19 mouse cellular contexts compared by ENCODE assay signal in genomic region chr13:57354606-57355005, GRCm38 (mm10).
DNase-seq lines count a peak whose midpoint lies in the region; ATAC-seq and TF ChIP-seq lines count a peak whose summit lies in the region.
"Had no signal": no experiment of that assay in that cellular context is flagged by ENCODE, and none has a peak within 500 bp of the region (broad histone marks: within the 10 kb centered on the region; RNA-seq: fewer than 3 reads in every experiment).

No protein-coding gene starts in this region.

- no peaks in the 10 kb centered on the region for H3K27me3 ChIP-seq in forebrain, embryonic 14.5 days (replicated peaks; ENCODE audit: control insufficient read depth, insufficient read depth, low read length)
- H3K27me3 ChIP-seq in forebrain, embryonic 16.5 days (replicated peaks; ENCODE audit: control insufficient read depth, insufficient read depth, low read length), result no peaks in the 10 kb centered on the region
- no peaks in the 10 kb centered on the region for H3K27me3 ChIP-seq in limb, embryonic 10.5 days (ENCODE audit: low read depth, poor library complexity, severe bottlenecking)
- no peaks in the 10 kb centered on the region for H3K27me3 ChIP-seq in forebrain, embryonic 15.5 days
- H3K27me3 ChIP-seq: forebrain, embryonic 13.5 days; hindbrain, embryonic 12.5 days; hindbrain, embryonic 15.5 days had no signal

- H3K27ac ChIP-seq in forebrain, embryonic 14.5 days (ENCODE audit: low read depth, low read length), result no peak overlapping the region
- no peak overlapping the region for H3K27ac ChIP-seq in forebrain, embryonic 16.5 days (ENCODE audit: low read length)
- 0 out of 2 replicates have a peak overlapping the region, but pooled peaks have one; percentile 46 for H3K27ac ChIP-seq in limb, embryonic 10.5 days
- H3K27ac ChIP-seq in forebrain, embryonic 15.5 days (replicated peaks), result no peak overlapping the region
- H3K27ac ChIP-seq: forebrain, embryonic 10.5 days; forebrain, embryonic 13.5 days; gastrocnemius, adult 2 months; heart, adult 2 months; hindbrain, embryonic 12.5 days; hindbrain, embryonic 15.5 days had no signal

- TF ChIP-seq CTCF in brain, embryonic 14.5 days (IDR thresholded peaks at IDR 0.05; ENCODE audit: borderline replicate concordance, extremely low read depth, insufficient read depth, insufficient read length), result no peak

- H3K4me2 ChIP-seq in forebrain, embryonic 14.5 days (ENCODE audit: low read length), result no peak overlapping the region
- H3K4me2 ChIP-seq in forebrain, embryonic 16.5 days (ENCODE audit: low read length), result no peak overlapping the region
- no peak overlapping the region for H3K4me2 ChIP-seq in forebrain, embryonic 15.5 days (replicated peaks)
- H3K4me2 ChIP-seq: forebrain, embryonic 13.5 days; heart, embryonic 11.5 days; hindbrain, embryonic 12.5 days; hindbrain, embryonic 15.5 days had no signal

- no peak for TF ChIP-seq POLR2A in brain, embryonic 14.5 days (IDR thresholded peaks at IDR 0.05; ENCODE audit: borderline replicate concordance, extremely low read depth, insufficient read depth, insufficient read length, poor library complexity, severe bottlenecking)

- H3K4me3 ChIP-seq in forebrain, embryonic 14.5 days (ENCODE audit: low read depth, low read length), result no peak overlapping the region
- H3K4me3 ChIP-seq in forebrain, embryonic 16.5 days (replicated peaks; ENCODE audit: low read length), result no peak overlapping the region
- no peak overlapping the region for H3K4me3 ChIP-seq in limb, embryonic 10.5 days
- no peak overlapping the region for H3K4me3 ChIP-seq in forebrain, embryonic 15.5 days
- H3K4me3 ChIP-seq: forebrain, embryonic 10.5 days; forebrain, embryonic 13.5 days; gastrocnemius, adult 2 months; heart, adult 2 months; hindbrain, embryonic 12.5 days; hindbrain, embryonic 15.5 days had no signal

- no peaks in the 10 kb centered on the region for H3K4me1 ChIP-seq in forebrain, embryonic 14.5 days (ENCODE audit: control insufficient read depth, insufficient read depth, low read length)
- H3K4me1 ChIP-seq in forebrain, embryonic 16.5 days (replicated peaks; ENCODE audit: control insufficient read depth, insufficient read depth, low read length), result peaks cover 10% of the 10 kb centered on the region
- H3K4me1 ChIP-seq in limb, embryonic 10.5 days, result peaks cover 29% of the 10 kb centered on the region
- peaks cover 13% of the 10 kb centered on the region for H3K4me1 ChIP-seq in forebrain, embryonic 15.5 days
- H3K4me1 ChIP-seq: forebrain, embryonic 10.5 days; forebrain, embryonic 13.5 days; hindbrain, embryonic 12.5 days; hindbrain, embryonic 15.5 days had no signal

- ATAC-seq in forebrain, embryonic 14.5 days, result peak; percentile 40; the same call in 1 of the 2 replicates
- no peak for ATAC-seq in forebrain, embryonic 16.5 days
- no peak for ATAC-seq in forebrain, embryonic 15.5 days (replicated peaks)
- ATAC-seq: CD4-positive, CD25-positive, alpha-beta regulatory T cell, adult 4 months; forebrain, embryonic 13.5 days; intestine, postnatal 0 days had no signal

- H3K9ac ChIP-seq in forebrain, embryonic 14.5 days (ENCODE audit: low read length), result no peak overlapping the region
- no peak overlapping the region for H3K9ac ChIP-seq in forebrain, embryonic 16.5 days (replicated peaks; ENCODE audit: low read depth, low read length)
- H3K9ac ChIP-seq in forebrain, embryonic 15.5 days (replicated peaks), result no peak overlapping the region
- H3K9ac ChIP-seq: forebrain, embryonic 13.5 days; hindbrain, embryonic 12.5 days; hindbrain, embryonic 15.5 days had no signal

- H3K36me3 ChIP-seq in forebrain, embryonic 14.5 days (ENCODE audit: control insufficient read depth, insufficient read depth, low read length), result no peaks in the 10 kb centered on the region
- H3K36me3 ChIP-seq in forebrain, embryonic 16.5 days (ENCODE audit: control insufficient read depth, insufficient read depth), result no peaks in the 10 kb centered on the region
- no peaks in the 10 kb centered on the region for H3K36me3 ChIP-seq in limb, embryonic 10.5 days
- H3K36me3 ChIP-seq in forebrain, embryonic 15.5 days, result no peaks in the 10 kb centered on the region
- H3K36me3 ChIP-seq: forebrain, embryonic 10.5 days; hindbrain, embryonic 12.5 days; hindbrain, embryonic 15.5 days had no signal

- no peaks in the 10 kb centered on the region for H3K9me3 ChIP-seq in forebrain, embryonic 14.5 days (replicated peaks; ENCODE audit: control insufficient read depth, low read length)
- no peaks in the 10 kb centered on the region for H3K9me3 ChIP-seq in forebrain, embryonic 16.5 days (ENCODE audit: control insufficient read depth, low read length)
- no peaks in the 10 kb centered on the region for H3K9me3 ChIP-seq in limb, embryonic 10.5 days (replicated peaks)
- H3K9me3 ChIP-seq in forebrain, embryonic 15.5 days, result no peaks in the 10 kb centered on the region
- H3K9me3 ChIP-seq: forebrain, embryonic 10.5 days; forebrain, embryonic 13.5 days; hindbrain, embryonic 12.5 days; hindbrain, embryonic 15.5 days had no signal

- DNase-seq in forebrain, embryonic 14.5 days (ENCODE audit: low spot score), result peak; percentile 53
- DNase-seq in brain, embryonic 14.5 days (ENCODE audit: low read depth), result peak; percentile 66
- no peak for DNase-seq in limb, embryonic 10.5 days (ENCODE audit: low spot score)
- no peak for DNase-seq in heart, adult 18-20 months
- DNase-seq: adrenal gland, adult 2 months; adrenal gland, postnatal 14 days; cerebellum, adult 18-20 months; cerebellum, adult 9-10 months had no signal

- WGBS in forebrain, embryonic 14.5 days, result 78% methylated on average over 7 of the region's 7 CpGs
- WGBS in forebrain, embryonic 16.5 days, result 67% methylated on average over 7 of the region's 7 CpGs
- 86% methylated on average over 7 of the region's 7 CpGs for whole genome bisulfite sequencing in limb, embryonic 10.5 days
- WGBS in forebrain, embryonic 15.5 days, result 78% methylated on average over 7 of the region's 7 CpGs

Comparison
In these comparisons a context has a peak if more than half of its experiments do, and no peak if none do; other contexts are left out.
1. DNase-seq: peak in forebrain, embryonic 14.5 days (single experiment) and brain, embryonic 14.5 days (single experiment); none in limb, embryonic 10.5 days (single experiment) and heart, adult 18-20 months (0 of 2).